Mouse (Mus musculus): ENCODE measurements at regions not wholly inside any gene's neighbourhood (a gene's known extent, or its start where the extent isn't known, plus 50 kb on each side); places are given as distances from the start of the nearest gene placed in this dataset.

GRCm38 (mm10) chr2:123486681-123487080 lies 603.1 kb upstream of the Sema6d start:
- no peak for DNase-seq

DNA sequence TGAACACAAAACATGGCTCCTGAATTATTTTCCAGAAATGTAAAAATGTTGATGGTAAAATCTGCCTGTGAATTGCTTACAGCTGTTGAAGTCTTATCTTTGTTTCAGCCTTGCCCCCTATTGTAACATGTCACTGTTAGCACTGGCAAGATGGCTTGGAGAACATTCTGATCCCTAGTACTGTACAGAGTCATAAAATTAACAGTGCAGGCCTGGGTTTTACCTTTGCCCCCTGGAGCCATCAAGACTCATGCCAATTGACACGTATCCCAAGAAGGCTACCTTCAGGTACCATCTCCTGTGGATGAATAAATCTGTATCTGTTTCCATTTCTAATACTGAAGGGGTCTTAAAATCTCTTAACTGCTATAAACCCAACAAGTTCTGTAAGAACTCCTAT lies 583.6 kb upstream of the Sema6d start:
- no peak for DNase-seq

DNA sequence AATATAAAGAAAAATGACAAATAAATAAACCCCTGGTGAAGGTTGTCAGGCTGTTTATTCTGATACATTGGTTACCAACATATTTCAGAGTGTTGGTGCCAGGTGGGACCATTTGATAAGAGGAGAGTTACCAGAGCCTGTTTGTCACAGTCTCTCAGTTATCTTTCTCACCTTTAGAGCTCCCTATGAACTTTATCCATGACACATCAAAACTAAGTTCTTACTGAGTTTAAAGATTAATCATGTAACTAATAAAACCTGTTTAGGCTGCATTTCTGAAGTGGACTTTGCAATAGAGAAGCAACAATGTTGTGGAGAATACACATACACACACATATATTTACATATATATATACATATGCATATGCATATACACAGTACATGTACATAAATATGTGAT lies 582.7 kb upstream of the Sema6d start:
- no peak for DNase-seq

GRCm38 (mm10) chr2:123528915-123529314 lies 560.9 kb upstream of the Sema6d start:
- no peak for DNase-seq

DNA sequence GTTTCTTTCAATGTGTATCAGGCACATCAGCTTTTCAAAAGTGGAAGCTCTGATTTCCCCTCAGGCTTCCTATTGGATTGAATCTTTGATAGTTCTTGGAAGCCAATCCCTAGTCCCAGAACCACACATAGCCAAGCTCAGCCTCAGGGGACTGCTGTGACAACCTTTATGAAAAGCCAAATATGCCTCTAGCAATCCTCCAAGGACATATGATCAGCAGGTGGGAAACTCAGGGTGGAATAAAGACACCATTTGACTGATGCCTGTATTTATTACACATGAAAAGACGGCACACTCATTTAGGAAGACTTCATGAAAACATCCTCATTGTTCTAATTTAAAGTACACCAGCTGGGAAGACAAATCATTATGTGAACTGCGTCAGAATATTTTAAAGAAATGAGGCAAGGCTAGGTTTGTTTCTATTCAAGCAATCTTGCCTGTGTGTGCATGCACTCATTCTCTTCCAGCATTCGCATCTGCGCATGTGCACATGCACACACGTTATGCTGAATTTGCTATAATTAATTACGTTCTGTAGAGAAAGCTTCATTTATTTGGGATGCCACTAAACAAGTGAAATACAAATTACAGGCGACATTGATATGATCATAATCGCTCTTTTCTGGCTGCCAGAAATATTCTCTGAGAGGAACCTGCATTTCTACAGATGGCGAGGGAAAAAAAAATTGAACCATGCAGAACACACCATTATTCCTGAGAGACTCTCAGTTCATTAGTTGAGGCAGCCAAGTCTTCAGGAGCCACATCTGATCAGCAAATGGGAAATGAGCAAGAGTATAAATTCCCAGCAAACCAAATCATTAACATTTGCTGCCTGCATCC lies 556.6 kb upstream of the Sema6d start:
- no peak for DNase-seq

DNA sequence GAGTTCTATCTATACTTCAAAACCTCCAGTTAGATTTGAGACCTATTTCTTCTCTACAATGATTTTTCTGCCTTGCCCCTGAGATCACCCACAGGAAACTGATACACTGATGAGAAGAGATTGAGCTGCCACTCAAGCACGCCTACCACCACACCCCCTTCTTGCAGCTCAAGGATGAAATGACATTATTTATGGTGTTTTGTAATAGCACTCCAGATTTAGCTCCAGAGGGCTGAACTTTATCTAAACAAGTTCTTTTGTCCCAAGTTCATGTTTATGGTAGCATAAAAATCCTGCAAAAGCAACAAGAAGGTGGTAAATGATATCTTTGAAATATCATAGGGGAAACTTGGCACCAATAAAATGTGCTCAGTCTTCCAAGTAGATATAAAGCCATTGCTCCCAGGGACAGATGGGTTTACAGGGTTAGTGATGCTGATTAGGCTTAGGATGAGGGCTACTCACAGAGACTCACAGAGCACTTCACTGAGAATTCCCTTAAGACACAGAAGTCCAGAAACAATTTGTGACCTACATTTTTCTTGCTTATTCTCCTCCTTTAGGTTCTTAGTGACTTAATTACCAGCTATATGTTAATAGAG lies 538.4 kb upstream of the Sema6d start:
- no peak for DNase-seq

GRCm38 (mm10) chr2:123558123-123558650 lies 531.6 kb upstream of the Sema6d start:
- no peak for DNase-seq
